Mouse (Mus musculus): ENCODE data around the gene Spint1.

Gene Spint1

DNA sequence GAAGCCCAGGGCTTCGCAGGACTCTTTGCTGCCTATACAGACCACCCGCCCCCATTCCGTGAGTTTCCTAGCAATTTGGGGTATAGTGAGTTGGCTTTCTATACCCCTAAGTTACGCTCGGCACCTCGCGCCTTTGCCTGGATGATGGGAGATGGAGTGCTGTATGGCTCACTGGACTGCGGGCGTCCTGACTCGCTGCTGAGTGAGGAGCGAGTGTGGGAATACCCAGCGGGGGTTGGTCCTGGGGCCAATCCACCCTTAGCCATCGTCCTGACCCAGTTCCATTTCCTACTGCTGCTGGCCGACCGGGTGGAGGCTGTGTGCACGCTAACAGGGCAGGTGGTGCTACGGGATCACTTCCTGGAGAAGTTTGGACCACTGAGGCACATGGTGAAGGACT lies 56.1 kb downstream of the Spint1 start:
- in situ Hi-C loops (cut with MseI, MboI): loop anchor here in 1 of 2 experiments (10.0 kb wide), 1 partner anchor 131 kb away; no protein-coding TSS in a partner anchor

GRCm38 (mm10) chr2:119293776-119294390 lies 56.7 kb downstream of the Spint1 start:
- in situ Hi-C loops (cut with MseI, MboI): loop anchor here in 1 of 2 experiments (10.0 kb wide), 1 partner anchor 131 kb away; no protein-coding TSS in a partner anchor

DNA sequence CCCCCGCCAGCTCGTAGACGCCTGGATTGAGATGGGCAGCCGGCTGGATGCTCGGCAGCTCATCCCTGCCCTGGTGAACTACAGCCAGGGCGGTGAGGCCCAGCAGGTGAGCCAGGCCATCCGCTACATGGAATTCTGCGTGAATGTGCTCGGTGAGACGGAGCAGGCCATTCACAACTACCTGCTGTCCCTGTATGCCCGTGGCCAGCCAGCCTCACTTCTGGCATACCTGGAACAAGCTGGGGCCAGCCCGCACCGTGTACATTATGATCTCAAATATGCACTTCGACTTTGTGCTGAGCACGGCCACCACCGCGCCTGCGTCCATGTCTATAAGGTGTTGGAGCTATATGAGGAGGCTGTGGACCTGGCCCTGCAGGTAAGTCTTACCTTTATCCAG lies 57.2 kb downstream of the Spint1 start:
- in situ Hi-C loops (cut with MseI, MboI): loop anchor here in 1 of 2 experiments (10.0 kb wide), 1 partner anchor 130 kb away; no protein-coding TSS in a partner anchor

GRCm38 (mm10) chr2:119296756-119297155 lies 59.6 kb downstream of the Spint1 start:
- in situ Hi-C loops (cut with MseI, MboI): loop anchor here in 1 of 2 experiments (10.0 kb wide), 1 partner anchor 128 kb away; no protein-coding TSS in a partner anchor

GRCm38 (mm10) chr2:119297506-119297905 lies 60.3 kb downstream of the Spint1 start:
- in situ Hi-C loops (cut with MseI, MboI): loop anchor here in 1 of 2 experiments (10.0 kb wide), 1 partner anchor 127 kb away; no protein-coding TSS in a partner anchor

- in situ Hi-C loops (cut with MseI, MboI): loop anchor here in 1 of 2 experiments (10.0 kb wide), 1 partner anchor 126 kb away; no protein-coding TSS in a partner anchor
Measured at GRCm38 (mm10) chr2:119298330-119298729, 61.2 kb downstream of the Spint1 start.

DNA sequence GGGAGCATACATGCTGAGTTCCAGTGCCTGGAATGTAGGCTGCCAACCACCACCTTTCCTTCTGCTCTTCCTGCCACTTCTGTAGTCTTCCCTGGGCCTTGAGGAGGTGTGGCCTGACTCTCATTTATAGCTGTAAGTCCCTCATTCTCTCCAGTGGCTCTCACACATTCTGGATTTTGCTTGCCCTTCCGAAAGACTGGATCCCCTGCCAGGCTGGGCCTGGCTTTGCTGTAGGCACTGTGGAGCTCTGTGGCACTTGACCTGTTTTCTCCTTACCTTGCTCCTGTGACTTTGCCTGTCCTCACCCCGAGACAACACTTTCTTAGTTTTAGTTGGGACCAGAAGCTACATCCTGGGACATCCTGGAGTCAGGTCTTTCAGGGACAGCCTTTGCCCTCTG lies 61.7 kb downstream of the Spint1 start:
- in situ Hi-C loops (cut with MseI, MboI): loop anchor here in 1 of 2 experiments (10.0 kb wide), 1 partner anchor 126 kb away; no protein-coding TSS in a partner anchor
